Mouse (Mus musculus) liver, postnatal 0 days (tissue): ENCODE measurements at regions not wholly inside any gene's neighbourhood (a gene's known extent, or its start where the extent isn't known, plus 50 kb on each side); places are given as distances from the start of the nearest gene placed in this dataset.

Experiments
- CTCF ChIP-seq: sonication (generic); IDR thresholded peaks from 2 replicates; pipeline ENCODE4 v1.5.1; 2016; ENCODE audit warnings: antibody characterized with exemption, low read depth
- EP300 ChIP-seq: IDR thresholded peaks from 2 replicates; pipeline ENCODE4 v1.6.1; 2016; ENCODE audit warnings: antibody characterized with exemption, low read depth, mild to moderate bottlenecking

GRCm38 (mm10) chr14:45757376-45757775 lies 99.4 kb upstream of the Ddhd1 start:
- TF ChIP-seq CTCF (no peak), EP300 (no peak)
